24 mouse cellular contexts compared by ENCODE assay signal in genomic region chr13:75368249-75368800, GRCm38 (mm10).
A peak's percentile ranks its signal among the peaks of the same experiment; 100 is the strongest.
DNase-seq lines count a peak whose midpoint lies in the region; ATAC-seq and TF ChIP-seq lines count a peak whose summit lies in the region.
"Had no signal": no experiment of that assay in that cellular context is flagged by ENCODE, and none has a peak within 500 bp of the region (broad histone marks: within the 10 kb centered on the region; RNA-seq: fewer than 3 reads in every experiment).

No protein-coding gene starts in this region.

- TF ChIP-seq CTCF in G1E (IDR thresholded peaks at IDR 0.05; ENCODE audit: low read depth, low read length), result no peak

- no peak overlapping the region for H3K4me3 ChIP-seq in G1E (ENCODE audit: low read depth, low read length)
- no peak overlapping the region for H3K4me3 ChIP-seq in hindbrain, embryonic 14.5 days (replicated peaks; ENCODE audit: low read length)
- H3K4me3 ChIP-seq: embryonic facial prominence, embryonic 13.5 days; embryonic facial prominence, embryonic 15.5 days; erythroblast, embryonic 14.5 days; forebrain, embryonic 13.5 days; forebrain, embryonic 15.5 days had no signal

- DNase-seq in ES-CJ7 (ENCODE audit: low read depth, low spot score) (peak; percentile 80), G1E (ENCODE audit: low spot score) (no peak), R1 (ENCODE audit: low read depth, low spot score) (peak; percentile 87)
- no peak for DNase-seq in retina, postnatal 1 day
- DNase-seq in urinary bladder, postnatal 25 days (ENCODE audit: low spot score), result no peak
- no peak for DNase-seq in hindbrain, embryonic 14.5 days (ENCODE audit: low spot score)
- no peak for DNase-seq in right cerebral cortex, postnatal 25 days
- DNase-seq: adrenal gland, adult 8-10 months; adrenal gland, postnatal 25 days; cerebellum, adult 11 months; cerebellum, adult 18-20 months; cerebellum, adult 8-10 months; cerebellum, adult 9-11 months; cerebellum, postnatal 14 days; cerebellum, postnatal 36 days; embryo, embryonic 11 days; forebrain, postnatal 0 days had no signal

- no peaks in the 10 kb centered on the region for H3K27me3 ChIP-seq in G1E (ENCODE audit: insufficient read depth, low read length)
- no peaks in the 10 kb centered on the region for H3K27me3 ChIP-seq in hindbrain, embryonic 14.5 days (ENCODE audit: control insufficient read depth, insufficient read depth, low read length)
- H3K27me3 ChIP-seq: embryonic facial prominence, embryonic 13.5 days; embryonic facial prominence, embryonic 15.5 days; forebrain, embryonic 13.5 days; forebrain, embryonic 15.5 days; Patski had no signal

- H3K4me1 ChIP-seq in G1E (ENCODE audit: insufficient read depth, low read depth, low read length), result peaks cover 17% of the 10 kb centered on the region
- H3K4me1 ChIP-seq in hindbrain, embryonic 14.5 days (replicated peaks; ENCODE audit: control insufficient read depth, insufficient read depth, low read length), result no peaks in the 10 kb centered on the region
- H3K4me1 ChIP-seq: embryonic facial prominence, embryonic 13.5 days; embryonic facial prominence, embryonic 15.5 days; forebrain, embryonic 13.5 days; forebrain, embryonic 15.5 days had no signal

- H3K36me3 ChIP-seq in G1E (replicated peaks), result no peaks in the 10 kb centered on the region
- H3K36me3 ChIP-seq in hindbrain, embryonic 14.5 days (replicated peaks; ENCODE audit: control insufficient read depth, insufficient read depth), result no peaks in the 10 kb centered on the region
- H3K36me3 ChIP-seq: embryonic facial prominence, embryonic 13.5 days; embryonic facial prominence, embryonic 15.5 days; forebrain, embryonic 15.5 days had no signal

- no peak overlapping the region for H3K27ac ChIP-seq in hindbrain, embryonic 14.5 days
- H3K27ac ChIP-seq: embryonic facial prominence, embryonic 13.5 days; embryonic facial prominence, embryonic 15.5 days; forebrain, embryonic 13.5 days; forebrain, embryonic 15.5 days had no signal

- H3K9ac ChIP-seq in hindbrain, embryonic 14.5 days, result no peak overlapping the region
- H3K9ac ChIP-seq: embryonic facial prominence, embryonic 13.5 days; embryonic facial prominence, embryonic 15.5 days; forebrain, embryonic 13.5 days; forebrain, embryonic 15.5 days; forebrain, postnatal 0 days had no signal

- ATAC-seq in G1E (ENCODE audit: extremely low read depth, insufficient number of reproducible peaks, low FRiP score, poor library complexity, severe bottlenecking), result peak; percentile 24; the same call in 1 of the 2 replicates
- ATAC-seq in hindbrain, embryonic 14.5 days (ENCODE audit: low FRiP score), result no peak
- ATAC-seq: activated CD4-positive, CD25-positive, alpha-beta regulatory T cell, adult 4 months; forebrain, embryonic 13.5 days; forebrain, embryonic 15.5 days; forebrain, postnatal 0 days; Patski had no signal

- no peak overlapping the region for H3K4me2 ChIP-seq in hindbrain, embryonic 14.5 days (replicated peaks)
- H3K4me2 ChIP-seq: embryonic facial prominence, embryonic 13.5 days; embryonic facial prominence, embryonic 15.5 days; forebrain, embryonic 13.5 days; forebrain, embryonic 15.5 days had no signal

- peaks cover 5% of the 10 kb centered on the region; the same call in 1 of the 2 replicates for H3K9me3 ChIP-seq in G1E (replicated peaks)
- H3K9me3 ChIP-seq in hindbrain, embryonic 14.5 days (ENCODE audit: control insufficient read depth, low read length), result no peaks in the 10 kb centered on the region
- H3K9me3 ChIP-seq: embryonic facial prominence, embryonic 13.5 days; embryonic facial prominence, embryonic 15.5 days; forebrain, embryonic 13.5 days; forebrain, embryonic 15.5 days had no signal

- 63% methylated on average over 7 of the region's 7 CpGs for WGBS in hindbrain, embryonic 14.5 days

Comparison
In these comparisons a context has a peak if more than half of its experiments do, and no peak if none do; other contexts are left out.
1. DNase-seq: peak in ES-CJ7 (single experiment) and R1 (single experiment); none in G1E (single experiment), retina, postnatal 1 day (single experiment), urinary bladder, postnatal 25 days (single experiment), hindbrain, embryonic 14.5 days (single experiment) and right cerebral cortex, postnatal 25 days (single experiment).